Mouse (Mus musculus) kidney, embryonic 15.5 days (tissue): ENCODE measurements around the gene Taf5. TPM values are rescaled to one million over a fixed set of nuclear protein-coding genes. Genes with fewer than 3 reads are reported as not detected.

Experiments
- ATAC-seq: fragments of 200-750 bp; cut with Nextera tagmentation; replicated peaks from 2 replicates; pipeline ENCODE4 v1.8.0; 2017; ENCODE audit warnings: moderate TSS enrichment; ENCODE audit not compliant: low FRiP score
- H3K27ac ChIP-seq: fragments of 300-500 bp; sonication (generic); 2 replicates; pipeline ENCODE4 v1.5.1; 2015; ENCODE audit warnings: mild to moderate bottlenecking, inconsistent platforms
- H3K27me3 ChIP-seq: fragments of 300-500 bp; sonication (generic); 2 replicates; pipeline ENCODE4 v1.6.1; 2015; ENCODE audit warnings: inconsistent platforms
- H3K36me3 ChIP-seq: fragments of 300-500 bp; sonication (generic); 2 replicates; pipeline ENCODE4 v1.6.1; 2015; ENCODE audit warnings: inconsistent platforms
- H3K4me1 ChIP-seq: fragments of 300-500 bp; sonication (generic); 2 replicates; pipeline ENCODE4 v1.6.1; 2015; ENCODE audit warnings: inconsistent platforms
- H3K4me2 ChIP-seq: fragments of 300-500 bp; sonication (generic); 2 replicates; pipeline ENCODE4 v1.6.1; 2015; ENCODE audit warnings: moderate library complexity, mild to moderate bottlenecking, inconsistent platforms
- H3K4me3 ChIP-seq: fragments of 300-500 bp; sonication (generic); replicated peaks from 2 replicates; pipeline ENCODE4 v1.5.1; 2015; ENCODE audit warnings: mild to moderate bottlenecking, inconsistent platforms
- H3K9ac ChIP-seq: fragments of 300-500 bp; sonication (generic); 2 replicates; pipeline ENCODE4 v1.6.1; 2015; ENCODE audit warnings: mild to moderate bottlenecking, inconsistent platforms
- H3K9me3 ChIP-seq: fragments of 300-500 bp; sonication (generic); replicated peaks from 2 replicates; pipeline ENCODE4 v1.6.1; 2016; ENCODE audit warnings: inconsistent platforms
- WGBS: fragments of 180-500 bp; shearing (Covaris S2); methylation state at CpG from one replicate; pipeline ENCODE4 v1.1.7; 2015; ENCODE audit warnings: mixed read lengths; 5-methylcytosine and 5-hydroxymethylcytosine counted together
- polyA plus RNA-seq: library from polyadenylated mRNA; unstranded; fragments of >200 nt; fragmentation: Nextera tagmentation; extraction: Ambion mirVana; gene quantifications from 2 replicates; pipeline ENCODE4 v1.2.1, GENCODE M21; 2015

Gene Taf5
- polyA plus RNA-seq, 1 experiment from 2014 or later: 5.4 TPM

GRCm38 (mm10) chr19:47130551-47131125, 63.1 kb downstream of the Taf5 start:
- Histone ChIP-seq H3K36me3 (peaks cover 80% of the 10 kb centered on the region), H3K4me3 (no peak overlapping the region), H3K4me1 (no peaks in the 10 kb centered on the region), H3K9ac (no peak overlapping the region), H3K27ac (no peak overlapping the region), H3K9me3 (no peaks in the 10 kb centered on the region), H3K27me3 (no peaks in the 10 kb centered on the region), H3K4me2 (no peak overlapping the region)
- WGBS: 97% methylated on average over 15 of the region's 15 CpGs
- no peak for ATAC-seq

Other genes with a start within 250 kb of the Taf5 start
- 1.8 and 4.4 TPM in 2 replicates for gene Ina, start 53.0 kb upstream of the Taf5 start, polyA plus RNA-seq
- gene Nt5c2, start 52.6 kb upstream of the Taf5 start, polyA plus RNA-seq: 79.6 and 81.5 TPM in 2 replicates
- 25.6 and 26.2 TPM in 2 replicates for gene Pcgf6, start 16.8 kb upstream of the Taf5 start, polyA plus RNA-seq
- gene Usmg5, start 22.9 kb downstream of the Taf5 start, polyA plus RNA-seq: 1,312 and 1,558 TPM in 2 replicates
- 10.0 and 10.5 TPM in 2 replicates for gene Pdcd11, start 23.0 kb downstream of the Taf5 start, polyA plus RNA-seq
- 5.7 and 7.2 TPM in 2 replicates for gene Calhm2, start 70.5 kb downstream of the Taf5 start, polyA plus RNA-seq
- not detected in 2 replicates for gene Calhm1, start 76.5 kb downstream of the Taf5 start, polyA plus RNA-seq
- not detected in 2 replicates for gene Calhm3, start 90.0 kb downstream of the Taf5 start, polyA plus RNA-seq
- 4.8 and 6.5 TPM in 2 replicates for gene Neurl1a, start 111.1 kb downstream of the Taf5 start, polyA plus RNA-seq